Mouse (Mus musculus) stomach, postnatal 0 days (tissue): ENCODE results near the gene Myt1. TPM values are rescaled to one million over a fixed set of nuclear protein-coding genes. Genes with fewer than 3 reads are reported as not detected.
A peak's percentile ranks its signal among the peaks of the same experiment; 100 is the strongest.

ENCODE experiments used
- ATAC-seq: fragments of 200-750 bp; cut with Nextera tagmentation; 2 replicates; pipeline ENCODE4 v1.8.0; 2017; ENCODE audit not compliant: low FRiP score, low TSS enrichment
- DNase-seq: peaks from one replicate; pipeline ENCODE4 v3.0.0-alpha.2; 2016; ENCODE audit warnings: low spot score
- H3K27ac ChIP-seq: fragments of 300-500 bp; sonication (generic); replicated peaks from 2 replicates; pipeline ENCODE4 v1.5.1; 2014; ENCODE audit warnings: mild to moderate bottlenecking, control low read depth
- H3K27me3 ChIP-seq: fragments of 300-500 bp; sonication (generic); 2 replicates; pipeline ENCODE4 v1.6.1; 2014; ENCODE audit warnings: low read length; ENCODE audit not compliant: control insufficient read depth, insufficient read depth
- H3K36me3 ChIP-seq: fragments of 300-500 bp; sonication (generic); 2 replicates; pipeline ENCODE4 v1.6.1; 2014; ENCODE audit warnings: low read length, mixed read lengths; ENCODE audit not compliant: control insufficient read depth, insufficient read depth
- H3K4me1 ChIP-seq: fragments of 300-500 bp; sonication (generic); replicated peaks from 2 replicates; pipeline ENCODE4 v1.6.1; 2014; ENCODE audit warnings: antibody characterized with exemption; ENCODE audit not compliant: control insufficient read depth, insufficient read depth
- H3K4me2 ChIP-seq: fragments of 300-500 bp; sonication (generic); replicated peaks from 2 replicates; pipeline ENCODE4 v1.6.1; 2014; ENCODE audit warnings: low read depth, mild to moderate bottlenecking, control low read depth, moderate library complexity
- H3K4me3 ChIP-seq: fragments of 300-500 bp; sonication (generic); 2 replicates; pipeline ENCODE4 v1.5.1; 2014; ENCODE audit warnings: low read depth, low read length, control low read depth
- H3K9ac ChIP-seq: fragments of 300-500 bp; sonication (generic); 2 replicates; pipeline ENCODE4 v1.6.1; 2014; ENCODE audit warnings: mild to moderate bottlenecking, low read length, control low read depth, mixed read lengths
- H3K9me3 ChIP-seq: fragments of 300-500 bp; sonication (generic); 2 replicates; pipeline ENCODE4 v1.6.1; 2016; ENCODE audit warnings: low read length; ENCODE audit not compliant: control insufficient read depth
- CTCF ChIP-seq: IDR thresholded peaks from 2 replicates; pipeline ENCODE4 v1.5.1; 2016; ENCODE audit warnings: antibody characterized with exemption, low read depth, mild to moderate bottlenecking, moderate library complexity
- EP300 ChIP-seq: optimal IDR thresholded peaks from 2 replicates; pipeline ENCODE3; 2016; ENCODE audit warnings: antibody characterized with exemption
- WGBS: fragments of 180-500 bp; shearing (Covaris S2); extraction: QIAGEN DNeasy Blood & Tissue Kit; methylation state at CpG from one replicate; pipeline ENCODE4 v1.1.7; 2014; 5-methylcytosine and 5-hydroxymethylcytosine counted together
- polyA plus RNA-seq: library from polyadenylated mRNA; unstranded; fragments of >200 nt; fragmentation: Nextera tagmentation; extraction: Ambion mirVana; gene quantifications from 2 replicates; pipeline ENCODE4 v1.2.1, GENCODE M21; 2015

Myt1 gene
- polyA plus RNA-seq, 1 experiment from 2014 or later: 0.29 TPM

DNA sequence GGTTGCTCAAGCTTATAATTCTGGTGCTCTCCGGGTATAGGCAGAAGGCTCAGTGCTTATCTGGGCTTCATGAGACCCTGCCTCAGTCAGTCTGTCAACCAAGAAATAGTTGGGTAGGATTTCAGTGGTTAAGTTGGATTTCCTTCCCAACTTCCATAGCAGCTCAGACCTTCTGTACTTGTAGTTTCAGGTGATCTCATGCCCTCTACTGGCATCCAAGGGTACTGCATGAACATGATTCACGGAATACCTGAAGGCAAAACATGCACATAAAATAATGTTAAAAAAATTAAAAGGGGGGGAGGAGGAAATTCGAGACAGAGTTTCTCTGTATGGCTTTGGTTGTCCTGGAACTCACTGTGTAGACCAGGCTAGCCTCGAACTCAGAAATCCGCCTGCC is 103.8 kb downstream of the Myt1 start:
- Histone ChIP-seq H3K4me3 (no peak overlapping the region), H3K4me2 (no peak overlapping the region), H3K9me3 (no peaks in the 10 kb centered on the region), H3K9ac (no peak overlapping the region), H3K4me1 (0 out of 2 replicates have a peak, but pooled peaks cover 2% of the 10 kb centered on the region), H3K36me3 (no peaks in the 10 kb centered on the region), H3K27me3 (no peaks in the 10 kb centered on the region), H3K27ac (no peak overlapping the region)
- TF ChIP-seq CTCF: peak; percentile 88
- no peak for TF ChIP-seq EP300
- ATAC-seq (no peak), DNase-seq (peak; percentile 73)
- WGBS: 62% methylated on average over 5 of the region's 5 CpGs

DNA sequence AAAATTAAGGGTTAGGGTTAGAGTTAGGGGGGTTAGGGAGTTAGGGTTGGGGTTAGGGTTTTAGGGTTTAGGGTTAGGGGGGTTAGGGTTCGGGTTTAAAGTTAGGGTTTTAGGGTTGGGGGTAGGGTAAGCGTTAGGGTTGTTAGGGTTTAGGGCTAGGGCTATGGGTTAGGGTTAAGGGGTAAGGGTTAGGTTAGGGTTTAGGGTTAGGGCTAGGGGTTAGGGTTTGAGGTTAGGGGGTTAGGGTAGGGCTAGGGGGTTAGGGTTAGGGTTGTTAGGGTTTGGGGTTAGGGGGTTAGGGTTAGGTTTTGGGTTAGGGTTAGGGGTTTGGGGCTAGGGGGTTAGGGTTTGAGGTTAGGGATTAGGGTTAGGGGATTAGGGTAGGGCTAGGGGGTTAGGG is 107.9 kb downstream of the Myt1 start:
- no peak overlapping the region for H3K27ac ChIP-seq
- no peak overlapping the region for H3K9ac ChIP-seq
- 95% methylated on average over 2 of the region's 2 CpGs for WGBS
- no peak overlapping the region for H3K4me2 ChIP-seq
- H3K9me3 ChIP-seq: no peaks in the 10 kb centered on the region
- no peaks in the 10 kb centered on the region for H3K36me3 ChIP-seq
- no peaks in the 10 kb centered on the region for H3K27me3 ChIP-seq
- TF ChIP-seq EP300: no peak
- TF ChIP-seq CTCF: no peak
- ATAC-seq (no peak), DNase-seq (no peak)
- H3K4me3 ChIP-seq: no peak overlapping the region
- H3K4me1 ChIP-seq: no peaks in the 10 kb centered on the region

Other genes with a start within 250 kb of the Myt1 start
- 50.2 and 52.7 TPM in 2 replicates for gene Dnajc5, start 242.8 kb upstream of the Myt1 start, polyA plus RNA-seq
- 37.1 and 39.7 TPM in 2 replicates for gene Uckl1, start 178.4 kb upstream of the Myt1 start, polyA plus RNA-seq
- gene Prpf6, start 171.5 kb upstream of the Myt1 start, polyA plus RNA-seq: 28.3 and 28.4 TPM in 2 replicates
- gene Zfp512b, start 170.5 kb upstream of the Myt1 start, polyA plus RNA-seq: 15.9 and 18.3 TPM in 2 replicates
- gene Samd10, start 164.1 kb upstream of the Myt1 start, polyA plus RNA-seq: 22.9 and 26.8 TPM in 2 replicates
- not detected in 2 replicates for gene Gm29797, start 106.3 kb upstream of the Myt1 start, polyA plus RNA-seq
- 14.0 and 14.1 TPM in 2 replicates for gene Sox18, start 91.7 kb upstream of the Myt1 start, polyA plus RNA-seq
- gene Tcea2, start 83.0 kb upstream of the Myt1 start, polyA plus RNA-seq: 12.7 and 13.4 TPM in 2 replicates
- 20.0 and 24.6 TPM in 2 replicates for gene Rgs19, start 69.4 kb upstream of the Myt1 start, polyA plus RNA-seq
- gene Lkaaear1, start 64.9 kb upstream of the Myt1 start, polyA plus RNA-seq: not detected in 2 replicates
- gene Oprl1, start 48.3 kb upstream of the Myt1 start, polyA plus RNA-seq: 0.52 and 0.80 TPM in 2 replicates
- 16.4 and 18.6 TPM in 2 replicates for gene Pcmtd2, start 74.5 kb downstream of the Myt1 start, polyA plus RNA-seq
- 50.9 and 52.5 TPM in 2 replicates for gene Polr3k, start 101.0 kb downstream of the Myt1 start, polyA plus RNA-seq
- 0.01 TPM in 1 of 2 replicates, not detected in the other for gene Gm14496, start 227.8 kb downstream of the Myt1 start, polyA plus RNA-seq